Mouse (Mus musculus) olfactory bulb, adult 2 months (tissue): ENCODE results near the gene Elp6.

Experiments
- CTCF ChIP-seq: fragments of 200-500 bp; IDR thresholded peaks from 2 replicates; pipeline ENCODE4 v1.5.1; 2012; ENCODE audit warnings: low read depth, mild to moderate bottlenecking, low read length, moderate library complexity; ENCODE audit not compliant: insufficient read depth
- POLR2A ChIP-seq: fragments of 200-500 bp; IDR thresholded peaks from 2 replicates; pipeline ENCODE4 v1.6.1; 2012; ENCODE audit warnings: mild to moderate bottlenecking, low read depth, low read length, moderate library complexity; ENCODE audit not compliant: insufficient read depth

DNA sequence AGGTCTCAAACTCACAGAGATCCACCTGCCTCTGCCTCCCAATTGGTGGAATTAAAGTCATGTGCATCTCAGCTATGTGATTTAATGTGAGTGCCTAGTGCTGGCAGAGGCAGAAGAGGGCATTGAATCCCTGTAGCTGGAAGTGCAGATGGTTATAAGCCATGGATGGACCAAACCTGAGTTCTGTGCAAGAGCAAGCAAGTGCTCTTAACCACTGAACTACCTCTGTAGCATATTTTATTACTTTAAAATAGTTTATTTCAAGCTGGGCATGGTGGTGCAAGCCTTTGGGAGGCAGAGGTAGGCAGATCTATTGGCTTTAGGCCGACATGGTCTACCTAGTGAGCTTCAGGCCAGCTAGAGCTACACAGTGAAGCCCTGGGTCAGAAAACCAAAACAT, 19.2 kb downstream of the Elp6 start:
- TF ChIP-seq CTCF (no peak), POLR2A (no peak)
